Mouse (Mus musculus) lung, postnatal 25 days (tissue): ENCODE data around the gene Rnf150.

ENCODE experiments used
- DNase-seq: peaks from one replicate; pipeline ENCODE4 v3.0.0; 2022; ENCODE audit warnings: low spot score

Gene Rnf150

GRCm38 (mm10) chr8:82889062-82889720 lies 26.0 kb downstream of the Rnf150 start:
- no peak for DNase-seq

- no peak for DNase-seq
Observed at GRCm38 (mm10) chr8:82895091-82895490, 31.9 kb downstream of the Rnf150 start.

GRCm38 (mm10) chr8:82896796-82897195 lies 33.6 kb downstream of the Rnf150 start:
- no peak for DNase-seq

- DNase-seq, result peak; percentile 39
Observed at GRCm38 (mm10) chr8:82897628-82898458, 34.7 kb downstream of the Rnf150 start.

GRCm38 (mm10) chr8:82898459-82898841 lies 35.3 kb downstream of the Rnf150 start:
- DNase-seq, result no peak

- no peak for DNase-seq
Observed at GRCm38 (mm10) chr8:82900958-82901357, 37.8 kb downstream of the Rnf150 start.

GRCm38 (mm10) chr8:82901549-82902138 lies 38.5 kb downstream of the Rnf150 start:
- no peak for DNase-seq

- no peak for DNase-seq
Observed at GRCm38 (mm10) chr8:82903497-82903896, 40.3 kb downstream of the Rnf150 start.

- no peak for DNase-seq
Observed at GRCm38 (mm10) chr8:82907271-82907670, 44.1 kb downstream of the Rnf150 start.

- no peak for DNase-seq
Observed at GRCm38 (mm10) chr8:82911436-82911835, 48.3 kb downstream of the Rnf150 start.

- no peak for DNase-seq
Observed at GRCm38 (mm10) chr8:82912282-82912681, 49.1 kb downstream of the Rnf150 start.

- DNase-seq, result no peak
Observed at GRCm38 (mm10) chr8:82914543-82914942, 51.4 kb downstream of the Rnf150 start.

- no peak for DNase-seq
Observed at GRCm38 (mm10) chr8:82916851-82917539, 53.8 kb downstream of the Rnf150 start.

- DNase-seq, result peak; percentile 16
Observed at GRCm38 (mm10) chr8:82917540-82918316, 54.6 kb downstream of the Rnf150 start.

GRCm38 (mm10) chr8:82919676-82920075 lies 56.5 kb downstream of the Rnf150 start:
- no peak for DNase-seq

- DNase-seq, result no peak
Observed at GRCm38 (mm10) chr8:82920124-82920523, 57.0 kb downstream of the Rnf150 start.

- DNase-seq, result no peak
Observed at GRCm38 (mm10) chr8:82925286-82925685, 62.1 kb downstream of the Rnf150 start.

- no peak for DNase-seq
Observed at GRCm38 (mm10) chr8:82926518-82926917, 63.4 kb downstream of the Rnf150 start.

GRCm38 (mm10) chr8:82931554-82931953 lies 68.4 kb downstream of the Rnf150 start:
- DNase-seq, result no peak

GRCm38 (mm10) chr8:82936162-82936561 lies 73.0 kb downstream of the Rnf150 start:
- peak; percentile 13 for DNase-seq

- DNase-seq, result no peak
Observed at GRCm38 (mm10) chr8:82936866-82937265, 73.7 kb downstream of the Rnf150 start.

- peak; percentile 44 for DNase-seq
Observed at GRCm38 (mm10) chr8:82939912-82940311, 76.8 kb downstream of the Rnf150 start.
